Mouse (Mus musculus) lung, postnatal 36 days (tissue): ENCODE measurements around the gene Hopx.

Experiments
- DNase-seq: peaks from one replicate; pipeline ENCODE4 v3.0.0; 2022; ENCODE audit warnings: mixed read lengths

The Hopx gene

GRCm38 (mm10) chr5:77114817-77115731 lies at the start of gene Hopx:
TSS of gene Hopx (minus strand) at chr5:77115121.
- DNase-seq = peak; percentile 94

GRCm38 (mm10) chr5:77163597-77163996 lies 48.7 kb upstream of the Hopx start:
- DNase-seq = peak; percentile 55

GRCm38 (mm10) chr5:77162566-77162965 lies 47.6 kb upstream of the Hopx start:
- DNase-seq = no peak

GRCm38 (mm10) chr5:77157777-77158540 lies 43.0 kb upstream of the Hopx start:
- no peak for DNase-seq

- DNase-seq = no peak
Measured at GRCm38 (mm10) chr5:77156938-77157337, 42.0 kb upstream of the Hopx start.

- DNase-seq = no peak
Measured at GRCm38 (mm10) chr5:77155526-77155925, 40.6 kb upstream of the Hopx start.

- DNase-seq = peak; percentile 93
Measured at GRCm38 (mm10) chr5:77154812-77155211, 39.9 kb upstream of the Hopx start.

- DNase-seq = no peak
Measured at GRCm38 (mm10) chr5:77151738-77152137, 36.8 kb upstream of the Hopx start.

GRCm38 (mm10) chr5:77151075-77151474 lies 36.2 kb upstream of the Hopx start:
- DNase-seq = peak; percentile 81

GRCm38 (mm10) chr5:77148021-77148621 lies 33.2 kb upstream of the Hopx start:
- DNase-seq = no peak

- no peak for DNase-seq
Measured at GRCm38 (mm10) chr5:77146459-77147170, 31.7 kb upstream of the Hopx start.

GRCm38 (mm10) chr5:77144647-77145046 lies 29.7 kb upstream of the Hopx start:
- peak; percentile 46 for DNase-seq

GRCm38 (mm10) chr5:77143076-77143475 lies 28.2 kb upstream of the Hopx start:
- no peak for DNase-seq

GRCm38 (mm10) chr5:77141336-77141735 lies 26.4 kb upstream of the Hopx start:
- no peak for DNase-seq

- DNase-seq = no peak
Measured at GRCm38 (mm10) chr5:77140861-77141260, 25.9 kb upstream of the Hopx start.

- DNase-seq = peak; percentile 67
Measured at GRCm38 (mm10) chr5:77140108-77140507, 25.2 kb upstream of the Hopx start.

- peak; percentile 81 for DNase-seq
Measured at GRCm38 (mm10) chr5:77137701-77138265, 22.9 kb upstream of the Hopx start.

GRCm38 (mm10) chr5:77136684-77137224 lies 21.8 kb upstream of the Hopx start:
- no peak for DNase-seq

- DNase-seq = no peak
Measured at GRCm38 (mm10) chr5:77134961-77135360, 20.0 kb upstream of the Hopx start.

- no peak for DNase-seq
Measured at GRCm38 (mm10) chr5:77134465-77134864, 19.5 kb upstream of the Hopx start.

- no peak for DNase-seq
Measured at GRCm38 (mm10) chr5:77133960-77134359, 19.0 kb upstream of the Hopx start.
